Mouse (Mus musculus): ENCODE results near the gene Apoa1. TPM values are rescaled to one million over a fixed set of nuclear protein-coding genes. Genes with fewer than 3 reads are reported as not detected.

Gene Apoa1
- polyA plus RNA-seq, 1 experiment from 2014 or later = 1,278 TPM

DNA sequence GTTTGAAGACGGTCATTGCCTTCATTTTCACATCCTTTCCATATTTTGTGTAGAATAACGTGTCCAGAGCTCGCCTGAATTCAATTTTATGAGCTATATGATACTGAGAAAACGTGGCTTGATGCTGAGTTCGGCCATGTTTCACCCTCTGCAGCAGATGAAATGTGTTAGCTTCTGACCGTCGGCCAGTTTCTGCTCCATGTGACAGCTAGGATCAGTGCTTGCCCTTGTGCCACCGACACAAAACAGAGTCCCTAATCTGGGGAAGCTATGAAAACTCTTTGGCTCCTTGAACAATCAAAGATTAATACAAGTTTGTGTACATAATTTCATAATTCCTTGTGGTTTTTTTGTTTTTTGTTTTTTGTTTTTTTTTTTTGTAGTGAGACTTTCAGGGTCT, 37.1 kb upstream of the Apoa1 start:
- Histone ChIP-seq H3K9ac (ENCODE audit: low read depth, low read length) (no peak overlapping the region), H3K4me2 (no peak overlapping the region), H3K9me3 (ENCODE audit: control insufficient read depth, low read length) (no peaks in the 10 kb centered on the region), H3K27me3 (replicated peaks; ENCODE audit: control insufficient read depth, insufficient read depth, low read length) (no peaks in the 10 kb centered on the region), H3K27ac (ENCODE audit: low read depth, low read length) (no peak overlapping the region), H3K36me3 (ENCODE audit: control insufficient read depth, insufficient read depth, low read length) (no peaks in the 10 kb centered on the region), H3K4me1 (replicated peaks; ENCODE audit: control insufficient read depth, insufficient read depth, low read length) (no peaks in the 10 kb centered on the region), H3K4me3 (ENCODE audit: low read depth, low read length) (no peak overlapping the region)
- ATAC-seq (replicated peaks; ENCODE audit: low FRiP score) = no peak
- no peak for DNase-seq (ENCODE audit: low spot score)
- 73% methylated on average over 8 of the region's 8 CpGs for WGBS

DNA sequence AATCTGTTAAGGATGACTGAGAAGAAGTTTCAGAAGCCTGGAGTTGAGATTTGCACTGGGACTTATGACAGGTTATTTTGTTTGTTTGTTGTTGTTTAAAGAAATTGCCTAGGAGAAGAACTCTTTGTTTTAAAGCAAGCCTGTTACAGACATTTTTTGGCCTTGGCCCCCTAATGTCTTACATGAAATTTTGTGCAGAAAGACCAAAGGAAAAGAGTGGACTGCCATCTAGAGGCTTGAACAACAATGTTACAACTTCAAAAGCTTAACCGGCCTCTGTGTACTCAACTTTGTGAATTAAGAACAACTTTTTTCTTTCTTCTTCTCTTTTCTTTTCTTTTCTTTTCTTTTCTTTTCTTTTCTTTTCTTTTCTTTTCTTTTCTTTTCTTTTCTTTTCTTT, 36.7 kb upstream of the Apoa1 start:
- Histone ChIP-seq H3K4me3 (ENCODE audit: low read depth, low read length) (no peak overlapping the region), H3K27me3 (replicated peaks; ENCODE audit: control insufficient read depth, insufficient read depth, low read length) (no peaks in the 10 kb centered on the region), H3K36me3 (ENCODE audit: control insufficient read depth, insufficient read depth, low read length) (no peaks in the 10 kb centered on the region), H3K9ac (ENCODE audit: low read depth, low read length) (no peak overlapping the region), H3K4me2 (no peak overlapping the region), H3K27ac (ENCODE audit: low read depth, low read length) (no peak overlapping the region), H3K4me1 (replicated peaks; ENCODE audit: control insufficient read depth, insufficient read depth, low read length) (0 out of 2 replicates have a peak, but pooled peaks cover 3% of the 10 kb centered on the region), H3K9me3 (ENCODE audit: control insufficient read depth, low read length) (no peaks in the 10 kb centered on the region)
- whole genome bisulfite sequencing = 51% methylated on average over 1 of the region's 1 CpGs
- no peak for ATAC-seq (replicated peaks; ENCODE audit: low FRiP score)
- DNase-seq (ENCODE audit: low spot score) = no peak

DNA sequence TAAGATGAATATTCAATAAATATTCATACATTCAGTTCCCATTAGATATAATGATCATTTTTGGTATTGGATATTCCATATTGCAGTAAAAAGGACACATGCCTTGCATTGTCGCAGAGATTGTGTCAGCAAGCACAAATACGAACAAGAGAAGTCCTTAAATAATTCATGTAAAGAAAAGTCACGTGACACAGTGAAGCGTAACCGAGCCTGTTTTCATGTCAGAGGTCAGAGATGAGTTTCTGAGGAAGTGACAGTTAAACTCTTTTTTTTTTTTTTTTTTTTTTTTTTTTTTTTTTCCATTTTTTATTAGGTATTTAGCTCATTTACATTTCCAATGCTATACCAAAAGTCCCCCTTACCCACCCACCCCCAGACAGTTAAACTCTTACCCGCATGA, 35.7 kb upstream of the Apoa1 start:
- WGBS = 91% methylated on average over 6 of the region's 6 CpGs

DNA sequence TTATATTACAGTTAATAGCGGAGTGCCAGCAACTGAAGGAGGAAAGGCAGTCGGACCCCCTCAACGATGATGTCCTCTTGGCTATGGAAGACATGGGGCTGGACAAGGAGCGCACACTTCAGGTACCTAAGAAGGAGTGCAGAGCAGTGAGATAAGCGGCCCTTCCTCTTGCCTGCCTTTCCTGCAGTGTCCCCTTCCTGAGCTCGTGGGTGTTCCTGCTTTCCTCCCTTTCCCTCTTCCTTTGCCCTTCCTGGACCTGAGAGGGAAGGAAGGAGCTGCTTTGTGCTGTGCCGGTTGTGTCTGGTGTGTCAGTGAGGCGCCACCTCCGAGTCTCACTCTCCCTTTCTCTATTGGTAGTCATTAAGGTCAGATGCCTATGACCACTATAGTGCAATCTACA, 33.6 kb upstream of the Apoa1 start:
- H3K4me1 ChIP-seq (replicated peaks; ENCODE audit: control insufficient read depth, insufficient read depth, low read length) = 0 out of 2 replicates have a peak, but pooled peaks cover 9% of the 10 kb centered on the region
- H3K36me3 ChIP-seq (ENCODE audit: control insufficient read depth, insufficient read depth, low read length) = peaks cover 5% of the 10 kb centered on the region; the same call in 1 of the 2 replicates
- ATAC-seq (replicated peaks; ENCODE audit: low FRiP score) (no peak), DNase-seq (ENCODE audit: low spot score) (no peak)
- 78% methylated on average over 9 of the region's 9 CpGs for WGBS
- no peaks in the 10 kb centered on the region for H3K9me3 ChIP-seq (ENCODE audit: control insufficient read depth, low read length)
- no peak overlapping the region for H3K27ac ChIP-seq (ENCODE audit: low read depth, low read length)
- H3K9ac ChIP-seq (ENCODE audit: low read depth, low read length) = no peak overlapping the region
- no peak overlapping the region for H3K4me2 ChIP-seq
- H3K27me3 ChIP-seq (replicated peaks; ENCODE audit: control insufficient read depth, insufficient read depth, low read length) = no peaks in the 10 kb centered on the region
- H3K4me3 ChIP-seq (ENCODE audit: low read depth, low read length) = no peak overlapping the region

More for the DNA sequence above, 35.7 kb upstream of the Apoa1 start:
- H3K36me3 ChIP-seq (ENCODE audit: control insufficient read depth, insufficient read depth, low read length) = no peaks in the 10 kb centered on the region
- H3K4me1 ChIP-seq (replicated peaks; ENCODE audit: control insufficient read depth, insufficient read depth, low read length) = 0 out of 2 replicates have a peak, but pooled peaks cover 9% of the 10 kb centered on the region
- no peak overlapping the region for H3K9ac ChIP-seq (ENCODE audit: low read depth, low read length)
- no peak overlapping the region for H3K4me3 ChIP-seq (ENCODE audit: low read depth, low read length)
- ATAC-seq (replicated peaks; ENCODE audit: low FRiP score) (no peak), DNase-seq (ENCODE audit: low spot score) (no peak)
- no peaks in the 10 kb centered on the region for H3K27me3 ChIP-seq (replicated peaks; ENCODE audit: control insufficient read depth, insufficient read depth, low read length)
- no peak overlapping the region for H3K4me2 ChIP-seq
- H3K9me3 ChIP-seq (ENCODE audit: control insufficient read depth, low read length) = no peaks in the 10 kb centered on the region
- H3K27ac ChIP-seq (ENCODE audit: low read depth, low read length) = no peak overlapping the region

DNA sequence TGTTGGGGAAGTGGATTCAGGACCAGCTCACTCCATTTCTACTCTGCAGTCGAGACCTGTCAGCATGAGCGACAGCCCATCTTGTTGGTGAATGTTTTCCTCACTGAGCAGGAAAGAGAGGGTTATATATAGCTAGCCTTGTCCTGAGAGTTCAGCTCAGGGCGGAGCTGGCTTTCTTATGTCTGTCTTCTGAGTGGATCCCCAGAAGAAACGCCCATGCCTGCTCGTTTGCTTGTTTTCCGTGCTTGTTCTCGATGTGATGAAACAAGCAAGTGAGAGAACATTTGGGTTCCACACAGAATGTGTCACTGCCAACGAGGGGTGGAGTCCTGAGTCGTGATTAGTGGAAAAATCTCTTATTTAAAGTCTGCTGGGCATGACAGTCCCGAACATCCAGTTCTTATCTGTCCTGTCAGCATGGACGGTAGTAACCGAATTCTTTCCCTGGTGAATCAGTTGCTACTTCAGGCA, 31.6 kb upstream of the Apoa1 start:
- Histone ChIP-seq H3K27me3 (replicated peaks; ENCODE audit: control insufficient read depth, insufficient read depth, low read length) (no peaks in the 10 kb centered on the region), H3K9ac (ENCODE audit: low read depth, low read length) (no peak overlapping the region), H3K9me3 (ENCODE audit: control insufficient read depth, low read length) (no peaks in the 10 kb centered on the region), H3K4me2 (peak overlapping the region; percentile 9; the same call in 1 of the 2 replicates), H3K4me3 (ENCODE audit: low read depth, low read length) (no peak overlapping the region), H3K4me1 (replicated peaks; ENCODE audit: control insufficient read depth, insufficient read depth, low read length) (0 out of 2 replicates have a peak, but pooled peaks cover 9% of the 10 kb centered on the region), H3K27ac (ENCODE audit: low read depth, low read length) (peak overlapping the region; percentile 21), H3K36me3 (ENCODE audit: control insufficient read depth, insufficient read depth, low read length) (peaks cover 5% of the 10 kb centered on the region; the same call in 1 of the 2 replicates)
- WGBS = 50% methylated on average over 12 of the region's 12 CpGs
- 0 out of 2 replicates have a peak, but pooled peaks have one; percentile 29 for ATAC-seq (replicated peaks; ENCODE audit: low FRiP score)
- no peak for DNase-seq (ENCODE audit: low spot score)

DNA sequence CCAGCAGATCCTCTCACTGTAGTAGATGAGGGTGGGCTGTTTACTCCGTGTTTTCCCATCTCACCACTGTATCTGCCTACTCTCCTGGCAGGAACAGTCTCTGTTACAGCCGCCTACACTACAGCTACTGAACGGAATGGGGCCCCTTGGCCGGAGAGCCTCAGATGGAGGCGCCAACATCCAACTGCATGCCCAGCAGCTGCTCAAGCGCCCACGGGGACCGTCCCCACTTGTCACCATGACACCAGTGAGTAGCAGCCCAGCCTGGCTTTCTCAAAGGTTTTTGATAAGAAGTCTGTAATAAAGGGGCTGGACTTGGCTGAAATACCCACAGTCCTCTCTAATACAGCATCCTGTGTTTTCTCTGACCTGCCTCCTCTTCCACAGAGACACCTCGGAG, 29.9 kb upstream of the Apoa1 start:
- Histone ChIP-seq H3K9me3 (ENCODE audit: control insufficient read depth, low read length) (no peaks in the 10 kb centered on the region), H3K27ac (ENCODE audit: low read depth, low read length) (no peak overlapping the region), H3K36me3 (ENCODE audit: control insufficient read depth, insufficient read depth, low read length) (peaks cover 8% of the 10 kb centered on the region; the same call in 1 of the 2 replicates), H3K4me2 (no peak overlapping the region), H3K4me3 (ENCODE audit: low read depth, low read length) (no peak overlapping the region), H3K27me3 (replicated peaks; ENCODE audit: control insufficient read depth, insufficient read depth, low read length) (no peaks in the 10 kb centered on the region), H3K9ac (ENCODE audit: low read depth, low read length) (no peak overlapping the region), H3K4me1 (replicated peaks; ENCODE audit: control insufficient read depth, insufficient read depth, low read length) (peaks cover 13% of the 10 kb centered on the region)
- ATAC-seq (replicated peaks; ENCODE audit: low FRiP score) (no peak), DNase-seq (ENCODE audit: low spot score) (no peak)
- WGBS = 81% methylated on average over 9 of the region's 9 CpGs

DNA sequence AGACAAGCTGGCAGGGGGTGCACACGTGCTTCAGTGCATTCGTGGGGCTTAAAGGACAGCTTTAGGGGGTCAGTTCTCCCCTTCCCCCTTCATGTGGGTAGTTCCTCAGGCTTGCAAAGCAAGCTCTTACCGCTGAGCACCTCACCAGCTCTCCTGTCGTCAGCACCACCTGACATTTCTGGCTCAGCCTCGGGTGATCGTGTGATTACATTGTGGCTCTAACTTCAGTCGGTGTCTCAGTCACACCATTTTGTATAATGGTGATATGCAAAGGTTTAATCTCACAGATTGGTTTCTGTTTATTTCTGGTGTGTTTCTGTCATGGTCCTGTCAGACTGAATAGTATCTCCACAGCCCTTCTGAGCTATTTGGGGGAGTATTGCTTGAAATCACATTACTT, 29.4 kb upstream of the Apoa1 start:
- H3K4me3 ChIP-seq (ENCODE audit: low read depth, low read length) = no peak overlapping the region
- no peaks in the 10 kb centered on the region for H3K9me3 ChIP-seq (ENCODE audit: control insufficient read depth, low read length)
- 77% methylated on average over 7 of the region's 7 CpGs for WGBS
- peaks cover 8% of the 10 kb centered on the region for H3K36me3 ChIP-seq (ENCODE audit: control insufficient read depth, insufficient read depth, low read length)
- H3K9ac ChIP-seq (ENCODE audit: low read depth, low read length) = no peak overlapping the region
- H3K27ac ChIP-seq (ENCODE audit: low read depth, low read length) = no peak overlapping the region
- no peak for DNase-seq (ENCODE audit: low spot score)
- H3K27me3 ChIP-seq (replicated peaks; ENCODE audit: control insufficient read depth, insufficient read depth, low read length) = no peaks in the 10 kb centered on the region
- no peak overlapping the region for H3K4me2 ChIP-seq
- ATAC-seq (replicated peaks; ENCODE audit: low FRiP score) = no peak
- peaks cover 13% of the 10 kb centered on the region for H3K4me1 ChIP-seq (replicated peaks; ENCODE audit: control insufficient read depth, insufficient read depth, low read length)

DNA sequence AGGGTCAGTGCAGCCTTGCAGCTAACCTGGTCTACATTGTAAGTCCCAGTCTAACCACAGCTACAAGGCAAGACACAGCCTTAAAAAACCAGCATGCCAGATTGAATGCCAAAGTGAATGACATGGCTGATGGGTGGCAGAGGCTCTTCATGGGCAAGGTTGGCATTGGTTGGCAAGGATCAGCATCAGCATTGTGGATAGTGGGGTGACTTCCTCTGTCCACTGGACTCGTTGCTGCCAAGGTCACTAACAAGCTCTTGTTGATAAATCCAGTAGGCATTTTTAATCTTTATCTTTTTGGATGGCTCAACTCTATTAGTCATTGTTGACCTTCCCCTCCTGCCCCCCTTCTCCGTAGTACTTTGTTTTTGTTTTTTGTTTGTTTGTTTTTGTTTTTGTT, 28.8 kb upstream of the Apoa1 start:
- Histone ChIP-seq H3K9me3 (ENCODE audit: control insufficient read depth, low read length) (no peaks in the 10 kb centered on the region), H3K27ac (ENCODE audit: low read depth, low read length) (no peak overlapping the region), H3K4me2 (no peak overlapping the region), H3K27me3 (replicated peaks; ENCODE audit: control insufficient read depth, insufficient read depth, low read length) (no peaks in the 10 kb centered on the region), H3K9ac (ENCODE audit: low read depth, low read length) (no peak overlapping the region), H3K36me3 (ENCODE audit: control insufficient read depth, insufficient read depth, low read length) (peaks cover 12% of the 10 kb centered on the region), H3K4me1 (replicated peaks; ENCODE audit: control insufficient read depth, insufficient read depth, low read length) (peaks cover 13% of the 10 kb centered on the region), H3K4me3 (ENCODE audit: low read depth, low read length) (no peak overlapping the region)
- WGBS = 70% methylated on average over 2 of the region's 2 CpGs
- DNase-seq (ENCODE audit: low spot score) = no peak
- no peak for ATAC-seq (replicated peaks; ENCODE audit: low FRiP score)

DNA sequence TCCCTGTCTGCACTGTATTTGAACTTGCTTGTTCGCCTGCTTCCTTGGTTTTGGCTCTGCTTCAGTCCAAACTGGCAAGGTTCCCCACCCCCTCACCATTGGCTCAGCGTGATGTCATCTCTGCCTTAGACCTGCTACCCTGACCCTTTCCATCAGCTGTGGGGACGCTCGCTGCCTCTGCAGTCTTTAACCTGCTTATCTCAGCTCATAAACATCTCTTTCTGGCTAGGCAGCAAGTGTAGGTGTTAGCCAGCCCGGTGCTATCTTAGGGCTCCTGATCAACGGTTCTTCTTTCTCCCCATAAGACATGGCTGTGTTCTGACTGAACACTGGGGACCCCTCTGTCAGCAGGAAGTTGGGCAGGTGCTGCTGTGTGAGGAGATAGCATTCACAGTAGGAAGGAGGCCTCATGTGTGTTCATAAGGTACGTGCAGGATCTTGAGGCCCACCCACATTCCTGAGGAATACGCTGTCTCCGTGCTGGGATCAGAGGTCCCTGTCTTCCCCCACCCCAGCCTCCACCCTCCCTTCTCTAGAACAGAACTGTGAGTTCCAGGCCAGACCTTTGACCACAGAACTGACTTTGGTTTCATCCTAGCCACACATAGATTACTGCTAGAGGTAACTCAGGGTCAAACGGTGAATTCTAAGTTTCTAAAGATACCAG, 21.4 kb upstream of the Apoa1 start:
- peak; percentile 82 for ATAC-seq (replicated peaks; ENCODE audit: low FRiP score)
- WGBS = 35% methylated on average over 10 of the region's 10 CpGs

More for the DNA sequence above, 21.4 kb upstream of the Apoa1 start:
- Histone ChIP-seq H3K9ac (ENCODE audit: low read depth, low read length) (no peak overlapping the region), H3K27me3 (replicated peaks; ENCODE audit: control insufficient read depth, insufficient read depth, low read length) (no peaks in the 10 kb centered on the region), H3K4me2 (no peak overlapping the region), H3K27ac (ENCODE audit: low read depth, low read length) (peak overlapping the region; percentile 70), H3K4me1 (replicated peaks; ENCODE audit: control insufficient read depth, insufficient read depth, low read length) (peaks cover 31% of the 10 kb centered on the region), H3K36me3 (ENCODE audit: control insufficient read depth, insufficient read depth, low read length) (peaks cover 10% of the 10 kb centered on the region), H3K4me3 (ENCODE audit: low read depth, low read length) (no peak overlapping the region), H3K9me3 (ENCODE audit: control insufficient read depth, low read length) (no peaks in the 10 kb centered on the region)
- DNase-seq (ENCODE audit: low spot score) = no peak

Measured in liver, embryonic 11.5 days (tissue).